Mouse (Mus musculus): ENCODE measurements around the gene Srp14.

The Srp14 gene

GRCm38 (mm10) chr2:118428296-118428695 is 51.2 kb downstream of the Srp14 start:
- DNase-seq, result no peak
